Mouse (Mus musculus) stomach, embryonic 15.5 days (tissue): ENCODE data around the gene Pafah2. TPM values are rescaled to one million over a fixed set of nuclear protein-coding genes. Genes with fewer than 3 reads are reported as not detected.

Experiments
- ATAC-seq: fragments of 200-750 bp; cut with Nextera tagmentation; 2 replicates; pipeline ENCODE4 v1.8.0; 2017; ENCODE audit warnings: low read depth, moderate number of reproducible peaks, moderate TSS enrichment; ENCODE audit not compliant: insufficient read depth, low FRiP score
- H3K27ac ChIP-seq: fragments of 300-500 bp; sonication (generic); 2 replicates; pipeline ENCODE4 v1.5.1; 2015; ENCODE audit warnings: mild to moderate bottlenecking, inconsistent platforms
- H3K27me3 ChIP-seq: fragments of 300-500 bp; sonication (generic); replicated peaks from 2 replicates; pipeline ENCODE4 v1.6.1; 2015; ENCODE audit warnings: inconsistent platforms
- H3K36me3 ChIP-seq: fragments of 300-500 bp; sonication (generic); 2 replicates; pipeline ENCODE4 v1.6.1; 2015; ENCODE audit warnings: inconsistent platforms
- H3K4me1 ChIP-seq: fragments of 300-500 bp; sonication (generic); 2 replicates; pipeline ENCODE4 v1.6.1; 2015; ENCODE audit warnings: inconsistent platforms
- H3K4me2 ChIP-seq: fragments of 300-500 bp; sonication (generic); 2 replicates; pipeline ENCODE4 v1.6.1; 2015; ENCODE audit warnings: mild to moderate bottlenecking, inconsistent platforms
- H3K4me3 ChIP-seq: fragments of 300-500 bp; sonication (generic); replicated peaks from 2 replicates; pipeline ENCODE4 v1.5.1; 2015; ENCODE audit warnings: inconsistent platforms
- H3K9ac ChIP-seq: fragments of 300-500 bp; sonication (generic); 2 replicates; pipeline ENCODE4 v1.6.1; 2015; ENCODE audit warnings: inconsistent platforms
- H3K9me3 ChIP-seq: fragments of 300-500 bp; sonication (generic); 2 replicates; pipeline ENCODE4 v1.6.1; 2016; ENCODE audit warnings: inconsistent platforms
- WGBS: fragments of 180-500 bp; shearing (Covaris S2); methylation state at CpG from one replicate; pipeline ENCODE4 v1.1.7; 2015; 5-methylcytosine and 5-hydroxymethylcytosine counted together
- polyA plus RNA-seq: library from polyadenylated mRNA; unstranded; fragments of >200 nt; fragmentation: Nextera tagmentation; extraction: Ambion mirVana; gene quantifications from 2 replicates; pipeline ENCODE4 v1.2.1, GENCODE M21; 2015

Gene Pafah2
- polyA plus RNA-seq, 1 experiment from 2014 or later = 17.8 TPM

DNA sequence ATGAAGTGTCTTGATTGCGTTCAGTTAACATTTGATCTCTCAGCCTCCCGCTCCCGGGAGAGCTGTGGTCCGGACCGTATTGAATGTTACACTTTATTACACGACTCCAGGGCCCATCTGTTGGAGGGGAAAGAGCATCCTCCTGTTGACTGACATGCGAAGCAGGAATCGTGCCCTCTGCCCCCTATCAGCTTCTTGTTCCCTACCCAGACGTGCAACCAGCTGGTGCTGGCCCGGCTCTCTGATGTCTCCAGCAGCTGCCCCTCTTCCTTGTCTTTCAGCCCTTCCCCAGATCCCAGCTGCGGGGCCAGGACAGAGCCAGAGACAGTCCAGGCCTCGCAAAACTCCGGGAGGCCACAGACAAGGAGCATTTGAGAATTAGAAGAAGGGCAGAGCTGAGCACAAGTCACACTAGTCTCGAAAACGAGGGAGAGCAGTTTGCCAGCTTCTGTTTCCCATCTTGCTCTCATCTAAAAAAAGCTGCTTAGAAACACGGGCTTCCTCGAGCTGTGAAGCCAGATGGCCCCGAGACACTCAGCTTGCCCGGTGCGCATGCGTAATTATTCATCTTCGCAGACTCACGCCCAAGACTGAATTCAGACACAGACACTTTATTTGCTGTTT, 34.4 kb downstream of the Pafah2 start:
- ATAC-seq = peak; percentile 50; the same call in 1 of the 2 replicates
- H3K9ac ChIP-seq = no peak overlapping the region
- 26% methylated on average over 23 of the region's 23 CpGs for WGBS
- peak overlapping the region; percentile 25; the same call in 1 of the 2 replicates for H3K4me2 ChIP-seq
- H3K9me3 ChIP-seq = no peaks in the 10 kb centered on the region
- peaks cover 8% of the 10 kb centered on the region; the same call in 1 of the 2 replicates for H3K4me1 ChIP-seq
- no peaks in the 10 kb centered on the region for H3K27me3 ChIP-seq
- H3K4me3 ChIP-seq = no peak overlapping the region
- H3K36me3 ChIP-seq = 0 out of 2 replicates have a peak, but pooled peaks cover 3% of the 10 kb centered on the region
- peak overlapping the region; percentile 87 for H3K27ac ChIP-seq

DNA sequence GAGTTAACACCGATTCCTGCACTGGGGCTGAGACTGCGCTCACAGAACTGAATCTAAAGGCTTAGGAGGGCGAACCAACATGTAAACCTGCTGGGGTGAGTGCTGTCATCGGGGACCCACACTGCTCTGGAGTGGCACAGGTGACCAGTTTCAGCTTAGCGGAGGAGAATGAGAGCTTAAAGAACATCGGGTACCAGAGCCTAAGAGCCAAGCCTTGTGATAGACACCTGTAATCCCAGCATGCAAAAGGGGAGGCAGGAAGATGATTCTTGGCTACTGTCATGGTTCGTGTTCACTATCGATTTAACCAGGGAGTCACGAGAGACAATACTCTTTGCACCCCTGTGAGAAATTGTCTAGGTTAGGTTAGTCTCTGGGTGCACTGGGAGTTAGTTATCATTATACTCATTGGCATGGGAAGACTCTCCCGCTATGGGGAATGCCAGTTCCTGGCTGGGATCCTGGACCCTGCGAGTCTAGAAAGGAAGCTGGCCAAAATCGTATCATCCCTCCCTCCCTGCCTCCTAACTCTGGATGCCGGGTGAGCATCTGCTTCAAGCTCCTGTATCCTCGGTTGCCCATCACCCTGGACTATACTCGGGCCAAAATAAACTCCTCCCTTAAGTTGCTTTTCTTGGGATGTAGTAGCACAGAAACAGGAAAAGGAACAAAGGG, 36.7 kb downstream of the Pafah2 start:
- no peak overlapping the region for H3K4me2 ChIP-seq
- 81% methylated on average over 15 of the region's 15 CpGs for WGBS
- H3K27ac ChIP-seq = no peak overlapping the region
- no peaks in the 10 kb centered on the region for H3K36me3 ChIP-seq
- no peak overlapping the region for H3K4me3 ChIP-seq
- no peaks in the 10 kb centered on the region for H3K9me3 ChIP-seq
- no peaks in the 10 kb centered on the region for H3K27me3 ChIP-seq
- no peak for ATAC-seq
- no peak overlapping the region for H3K9ac ChIP-seq
- H3K4me1 ChIP-seq = peaks cover 8% of the 10 kb centered on the region; the same call in 1 of the 2 replicates

DNA sequence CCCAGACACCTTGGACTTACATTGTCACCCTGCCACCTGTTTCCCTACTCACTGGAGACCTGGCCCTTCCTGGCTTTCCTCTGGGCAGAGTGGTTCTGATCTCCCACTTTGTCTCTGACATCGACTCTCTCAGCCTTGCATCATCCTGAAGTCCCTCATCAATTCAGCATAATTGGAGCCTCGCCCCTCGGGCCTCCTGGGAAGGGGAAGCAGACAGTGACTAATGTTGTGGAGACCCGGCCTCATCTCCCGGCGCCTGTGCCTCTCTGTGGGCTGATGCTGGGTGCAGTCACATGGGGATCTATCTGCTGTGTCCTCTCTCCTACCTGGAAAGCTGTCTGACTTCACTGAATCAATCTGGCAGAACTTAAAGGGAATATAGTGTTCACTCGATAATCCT, 40.1 kb downstream of the Pafah2 start:
- H3K36me3 ChIP-seq = no peaks in the 10 kb centered on the region
- no peak overlapping the region for H3K4me3 ChIP-seq
- H3K4me1 ChIP-seq = peaks cover 3% of the 10 kb centered on the region; the same call in 1 of the 2 replicates
- WGBS = 25% methylated on average over 7 of the region's 7 CpGs
- no peak for ATAC-seq
- no peak overlapping the region for H3K4me2 ChIP-seq
- no peak overlapping the region for H3K27ac ChIP-seq
- no peaks in the 10 kb centered on the region for H3K9me3 ChIP-seq
- H3K9ac ChIP-seq = no peak overlapping the region
- H3K27me3 ChIP-seq = no peaks in the 10 kb centered on the region

DNA sequence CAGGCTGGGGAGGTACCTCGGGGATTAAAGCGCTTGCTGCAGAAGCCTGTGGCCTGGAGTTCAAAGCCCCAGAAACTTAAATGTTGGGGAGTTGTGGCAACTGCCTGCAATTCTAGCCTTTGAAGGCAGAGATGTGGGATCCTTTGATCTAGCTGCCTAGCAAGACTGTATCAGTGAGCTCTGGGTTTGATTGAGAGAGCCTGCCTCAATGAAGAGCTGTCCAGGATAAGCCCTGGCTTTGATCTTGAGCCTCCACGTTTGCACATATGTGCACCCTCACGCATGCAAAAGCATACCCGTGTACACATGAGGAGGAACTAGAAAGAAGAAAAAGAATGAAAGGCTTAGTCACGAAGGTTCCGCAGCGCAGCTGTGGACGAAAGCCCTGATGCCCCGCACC, 40.5 kb downstream of the Pafah2 start:
- H3K9ac ChIP-seq = no peak overlapping the region
- H3K27me3 ChIP-seq = no peaks in the 10 kb centered on the region
- H3K36me3 ChIP-seq = no peaks in the 10 kb centered on the region
- 58% methylated on average over 10 of the region's 10 CpGs for WGBS
- no peaks in the 10 kb centered on the region for H3K9me3 ChIP-seq
- no peak overlapping the region for H3K4me2 ChIP-seq
- ATAC-seq = no peak
- H3K4me1 ChIP-seq = no peaks in the 10 kb centered on the region
- H3K4me3 ChIP-seq = no peak overlapping the region
- H3K27ac ChIP-seq = no peak overlapping the region

DNA sequence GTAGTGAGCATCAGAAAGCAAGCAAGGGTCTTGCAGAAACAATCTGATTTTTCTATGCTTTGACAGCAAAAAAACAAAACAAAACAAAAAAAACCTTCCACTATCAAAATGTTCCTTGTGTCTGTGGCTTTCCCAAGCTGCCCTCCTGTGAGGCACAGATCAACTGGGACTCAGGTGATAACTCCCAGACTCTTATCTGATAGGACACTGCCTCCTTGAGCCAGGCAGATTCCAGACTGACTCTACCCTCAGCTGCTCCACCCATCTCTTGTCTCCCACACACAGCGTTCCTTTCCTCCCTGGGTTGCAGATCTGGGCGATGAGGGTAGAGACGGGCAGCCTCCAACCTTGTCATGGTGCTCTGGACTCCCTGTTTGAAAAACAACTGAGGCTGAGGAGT, 43.0 kb downstream of the Pafah2 start:
- Histone ChIP-seq H3K27me3 (no peaks in the 10 kb centered on the region), H3K9me3 (no peaks in the 10 kb centered on the region), H3K4me2 (no peak overlapping the region), H3K36me3 (no peaks in the 10 kb centered on the region), H3K4me1 (no peaks in the 10 kb centered on the region), H3K27ac (no peak overlapping the region), H3K4me3 (no peak overlapping the region), H3K9ac (no peak overlapping the region)
- 0 out of 2 replicates have a peak, but pooled peaks have one; percentile 58 for ATAC-seq
- WGBS = 49% methylated on average over 3 of the region's 3 CpGs

DNA sequence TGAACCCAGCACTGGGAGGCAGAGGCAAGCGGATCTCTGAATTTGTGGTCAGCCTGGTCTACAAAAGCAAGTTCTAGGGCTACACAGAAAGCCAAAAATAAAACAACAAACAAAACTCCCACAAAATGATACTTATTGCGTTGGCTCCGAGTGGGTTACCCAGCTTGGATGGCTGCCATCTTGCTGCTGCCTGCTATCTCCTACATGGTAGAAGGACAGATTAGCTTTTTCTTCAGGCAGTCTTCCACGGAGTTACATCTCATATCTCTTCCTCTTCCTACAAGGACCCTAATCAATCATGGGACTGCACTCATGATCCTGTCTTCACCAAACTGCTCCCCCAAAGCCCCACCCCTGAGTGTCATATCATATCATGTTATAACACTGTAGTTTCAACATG, 43.8 kb downstream of the Pafah2 start:
- Histone ChIP-seq H3K4me1 (no peaks in the 10 kb centered on the region), H3K9ac (no peak overlapping the region), H3K27ac (no peak overlapping the region), H3K4me2 (no peak overlapping the region), H3K36me3 (no peaks in the 10 kb centered on the region), H3K9me3 (no peaks in the 10 kb centered on the region), H3K4me3 (no peak overlapping the region), H3K27me3 (no peaks in the 10 kb centered on the region)
- ATAC-seq = no peak
- 77% methylated on average over 4 of the region's 4 CpGs for WGBS

DNA sequence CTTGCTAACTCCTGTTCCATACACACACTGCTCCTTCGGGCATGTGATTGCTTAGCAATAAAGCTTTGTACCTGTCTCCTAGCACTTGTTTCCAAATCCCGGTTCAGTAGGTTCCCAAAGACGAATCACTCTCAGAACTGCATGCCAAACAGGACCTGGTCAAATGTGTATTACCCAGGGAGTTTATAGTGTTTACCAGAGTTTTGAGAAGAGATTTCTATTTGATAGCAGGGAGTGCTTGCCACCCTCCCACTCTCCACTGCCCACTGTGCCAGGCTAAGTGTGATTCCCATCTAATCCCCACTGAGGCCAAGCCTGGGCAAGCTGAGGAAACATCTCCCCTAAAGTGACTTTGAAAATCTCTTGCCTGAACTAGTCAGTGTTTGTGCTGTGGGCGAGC, 46.1 kb downstream of the Pafah2 start:
- WGBS = 84% methylated on average over 4 of the region's 4 CpGs
- H3K4me1 ChIP-seq = no peaks in the 10 kb centered on the region
- no peaks in the 10 kb centered on the region for H3K27me3 ChIP-seq
- no peak overlapping the region for H3K27ac ChIP-seq
- H3K4me3 ChIP-seq = no peak overlapping the region
- no peak overlapping the region for H3K4me2 ChIP-seq
- H3K9ac ChIP-seq = no peak overlapping the region
- H3K36me3 ChIP-seq = no peaks in the 10 kb centered on the region
- no peaks in the 10 kb centered on the region for H3K9me3 ChIP-seq
- ATAC-seq = no peak

DNA sequence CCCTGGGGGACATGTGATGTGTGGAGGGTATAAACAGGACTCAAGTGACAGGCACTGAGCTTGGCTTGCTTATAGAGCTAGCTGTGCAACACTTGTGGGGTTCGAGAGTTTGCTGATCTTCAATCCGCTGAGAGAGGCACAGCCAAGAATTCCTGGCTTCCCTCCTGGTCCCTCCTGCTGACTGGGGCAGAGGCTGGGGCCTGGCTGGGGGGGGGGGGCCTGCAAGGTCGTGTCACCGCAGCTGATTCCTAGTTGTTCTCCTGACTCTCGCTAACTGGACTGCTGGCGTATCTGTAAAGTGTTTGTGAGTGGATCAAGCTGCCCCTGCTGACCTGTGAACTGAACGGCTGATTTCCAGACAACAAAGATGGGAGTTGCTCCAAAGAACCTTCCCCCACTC, 47.5 kb downstream of the Pafah2 start:
- Histone ChIP-seq H3K9me3 (no peaks in the 10 kb centered on the region), H3K4me3 (no peak overlapping the region), H3K27me3 (no peaks in the 10 kb centered on the region), H3K36me3 (no peaks in the 10 kb centered on the region), H3K4me2 (no peak overlapping the region), H3K27ac (no peak overlapping the region), H3K4me1 (no peaks in the 10 kb centered on the region), H3K9ac (no peak overlapping the region)
- 46% methylated on average over 7 of the region's 7 CpGs for WGBS
- no peak for ATAC-seq

DNA sequence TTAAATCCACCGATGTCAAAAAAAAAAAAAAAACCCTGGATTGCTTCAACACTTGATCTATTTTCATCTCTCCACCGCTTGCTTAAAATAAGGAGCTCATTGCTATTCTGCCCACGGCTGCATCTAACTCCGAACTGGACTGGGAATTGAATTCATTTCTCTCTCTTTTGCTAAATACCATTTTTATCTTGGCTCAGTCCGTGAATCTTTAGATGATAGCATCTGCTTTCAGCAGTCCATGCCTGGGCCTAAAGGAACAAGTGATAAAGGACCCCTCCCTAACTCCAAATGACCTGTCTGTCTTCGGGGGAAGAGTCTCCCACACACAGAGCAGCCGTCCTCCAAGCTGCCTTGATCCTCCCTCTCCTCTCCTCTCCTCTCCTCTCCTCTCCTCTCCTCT, 48.8 kb downstream of the Pafah2 start:
- no peak overlapping the region for H3K4me2 ChIP-seq
- H3K4me1 ChIP-seq = 0 out of 2 replicates have a peak, but pooled peaks cover under 1% of the 10 kb centered on the region
- no peak overlapping the region for H3K27ac ChIP-seq
- WGBS = 41% methylated on average over 7 of the region's 7 CpGs
- H3K9ac ChIP-seq = no peak overlapping the region
- no peaks in the 10 kb centered on the region for H3K27me3 ChIP-seq
- H3K36me3 ChIP-seq = no peaks in the 10 kb centered on the region
- no peak for ATAC-seq
- H3K4me3 ChIP-seq = no peak overlapping the region
- no peaks in the 10 kb centered on the region for H3K9me3 ChIP-seq

DNA sequence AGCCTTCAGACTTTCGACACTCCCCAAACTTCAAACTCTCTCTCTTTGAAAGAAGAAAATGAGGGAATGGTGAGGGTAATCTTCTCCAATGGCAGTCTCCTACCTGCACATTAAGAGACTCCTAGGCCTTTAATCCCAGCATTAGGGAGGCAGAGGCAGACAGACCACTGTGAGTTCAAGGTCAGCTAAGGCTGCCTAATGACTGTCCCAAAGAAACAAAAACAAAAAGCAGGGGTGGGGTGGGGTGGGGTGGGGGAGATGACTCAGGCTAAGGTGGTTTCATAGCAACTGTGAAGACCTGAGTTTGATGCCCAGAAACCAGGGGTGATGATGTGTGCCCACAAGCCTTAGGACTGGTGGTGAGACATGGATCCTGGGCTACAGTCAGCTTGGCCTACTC, 49.4 kb downstream of the Pafah2 start:
- no peaks in the 10 kb centered on the region for H3K9me3 ChIP-seq
- WGBS = 20% methylated on average over 1 of the region's 1 CpGs
- peaks cover 4% of the 10 kb centered on the region; the same call in 1 of the 2 replicates for H3K4me1 ChIP-seq
- 0 out of 2 replicates have a peak, but pooled peaks cover 2% of the 10 kb centered on the region for H3K27me3 ChIP-seq
- no peak overlapping the region for H3K4me3 ChIP-seq
- H3K4me2 ChIP-seq = no peak overlapping the region
- H3K36me3 ChIP-seq = no peaks in the 10 kb centered on the region
- no peak overlapping the region for H3K9ac ChIP-seq
- H3K27ac ChIP-seq = no peak overlapping the region
- ATAC-seq = no peak

DNA sequence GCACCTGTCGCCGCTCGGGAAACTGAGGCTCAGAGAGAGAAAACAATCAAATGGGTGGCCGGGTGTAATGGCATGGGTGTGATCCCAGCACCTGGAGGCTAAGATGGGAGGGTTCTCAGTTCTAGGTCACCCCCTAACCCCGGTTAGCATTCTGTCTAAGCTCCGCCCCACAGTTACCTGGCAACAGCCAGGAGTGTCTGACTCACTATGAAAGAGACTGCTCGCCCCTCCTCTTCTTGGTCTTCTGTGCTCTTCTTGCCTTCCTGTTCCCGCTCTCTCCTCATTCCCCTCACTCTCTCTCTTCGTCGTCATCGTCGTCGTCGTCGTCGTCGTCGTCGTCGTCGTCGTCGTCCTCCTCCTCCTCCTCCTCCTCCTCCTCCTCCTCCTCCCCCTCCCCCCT, 51.8 kb downstream of the Pafah2 start:
- 36% methylated on average over 23 of the region's 23 CpGs for WGBS
- H3K27me3 ChIP-seq = 0 out of 2 replicates have a peak, but pooled peaks cover 2% of the 10 kb centered on the region
- H3K4me1 ChIP-seq = peaks cover 8% of the 10 kb centered on the region; the same call in 1 of the 2 replicates
- ATAC-seq = no peak
- H3K36me3 ChIP-seq = no peaks in the 10 kb centered on the region
- no peak overlapping the region for H3K9ac ChIP-seq
- no peaks in the 10 kb centered on the region for H3K9me3 ChIP-seq
- no peak overlapping the region for H3K4me2 ChIP-seq
- no peak overlapping the region for H3K4me3 ChIP-seq
- H3K27ac ChIP-seq = no peak overlapping the region

DNA sequence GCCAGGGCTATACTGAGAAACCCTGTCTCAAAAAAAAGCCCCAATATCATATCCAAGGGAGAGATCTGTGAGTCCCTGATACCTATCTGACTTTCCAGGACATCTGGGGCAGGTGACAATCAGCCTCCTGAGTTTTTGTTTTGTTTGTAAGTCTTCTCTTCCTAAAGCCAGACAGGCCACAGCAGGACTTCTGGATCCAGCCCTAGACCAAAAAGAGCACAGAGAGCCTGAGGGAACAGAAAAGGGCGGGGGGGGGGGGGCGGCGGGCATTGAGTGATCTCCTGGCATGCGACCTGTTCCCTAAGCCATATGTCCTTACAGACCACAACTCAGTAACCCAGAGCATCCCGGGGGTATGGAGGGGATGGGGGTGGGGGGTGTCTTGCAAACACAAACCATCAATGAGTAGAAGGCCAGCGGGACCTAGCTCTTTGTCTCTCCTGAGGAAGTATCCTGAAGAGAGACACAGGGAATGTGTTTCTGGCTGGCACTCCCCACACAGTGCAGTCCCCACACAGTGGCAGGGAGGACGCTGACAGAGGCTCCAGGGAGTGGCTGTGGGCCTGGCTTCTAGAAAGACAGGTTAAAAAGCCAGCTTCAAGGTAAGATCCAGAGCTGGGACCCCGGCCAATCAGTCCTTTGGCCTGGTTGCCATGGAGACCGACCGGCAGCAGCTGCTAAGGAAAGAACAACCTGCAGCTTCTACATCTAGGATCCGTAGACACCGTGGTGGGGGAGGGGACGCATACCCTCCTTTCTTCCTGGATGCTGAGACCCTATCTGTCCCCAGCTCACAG, 53.7 kb downstream of the Pafah2 start:
- WGBS = 33% methylated on average over 13 of the region's 13 CpGs
- Histone ChIP-seq H3K4me3 (no peak overlapping the region), H3K27ac (no peak overlapping the region), H3K27me3 (0 out of 2 replicates have a peak, but pooled peaks cover 6% of the 10 kb centered on the region), H3K9ac (no peak overlapping the region), H3K4me2 (no peak overlapping the region), H3K36me3 (no peaks in the 10 kb centered on the region), H3K9me3 (no peaks in the 10 kb centered on the region), H3K4me1 (peaks cover 8% of the 10 kb centered on the region)
- ATAC-seq = no peak
